Mouse (Mus musculus) cortical plate, adult 2 months (tissue): Measurements from ENCODE around the gene Arhgef18.

Source experiments
- CTCF ChIP-seq: fragments of 200-500 bp; IDR thresholded peaks from 2 replicates; pipeline ENCODE4 v1.5.1; 2011; ENCODE audit warnings: mild to moderate bottlenecking, control low read depth, low read length; ENCODE audit not compliant: insufficient read depth; ENCODE audit errors: extremely low read depth
- POLR2A ChIP-seq: fragments of 200-500 bp; IDR thresholded peaks from 2 replicates; pipeline ENCODE4 v1.6.1; 2011; ENCODE audit warnings: mild to moderate bottlenecking, low read length, control low read depth; ENCODE audit not compliant: insufficient read depth; ENCODE audit errors: extremely low read depth

DNA sequence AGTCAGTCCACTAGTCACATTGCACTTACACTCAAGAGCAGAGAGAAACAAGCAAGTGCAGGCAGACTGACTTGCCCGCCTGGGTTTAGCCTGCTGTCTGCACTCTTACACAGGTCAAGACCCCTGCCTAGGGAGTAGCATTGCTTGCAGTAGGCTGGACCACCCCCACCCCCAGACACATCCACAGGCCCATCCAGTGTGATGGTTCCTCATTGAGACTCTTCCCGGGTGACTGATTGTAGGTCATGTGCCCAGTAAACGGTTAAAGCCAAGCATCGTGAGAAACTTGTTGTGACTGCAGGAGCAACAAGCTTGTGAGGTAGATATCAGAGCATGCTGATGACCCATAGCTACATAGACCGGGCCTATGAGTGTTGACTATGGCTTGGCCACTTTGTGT is 28.7 kb downstream of the Arhgef18 start:
- TF ChIP-seq POLR2A (no peak), CTCF (no peak)
